Comparison of ENCODE assay signal across 9 mouse cellular contexts in the genomic region with DNA sequence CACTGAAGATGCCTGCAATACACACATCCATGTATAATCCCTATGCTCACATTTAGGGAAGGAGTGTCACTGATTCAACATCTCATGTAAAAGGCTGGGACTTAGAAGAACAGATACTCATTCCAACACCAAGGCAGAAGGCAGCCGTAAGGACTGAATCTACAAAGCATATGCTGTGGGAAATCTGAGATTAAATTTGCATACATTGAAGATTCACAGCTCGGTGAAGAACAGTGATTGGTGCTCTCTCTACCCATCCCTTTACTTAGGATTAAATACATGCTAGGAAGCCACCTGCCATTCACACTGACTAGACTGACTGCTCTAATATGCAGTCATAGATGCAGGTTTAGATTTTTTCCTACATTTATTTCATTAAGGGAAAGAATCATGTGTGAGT.
"Had no signal": no experiment of that assay in that cellular context is flagged by ENCODE, and none has a peak within 500 bp of the region (broad histone marks: within the 10 kb centered on the region; RNA-seq: fewer than 3 reads in every experiment).

No protein-coding gene starts in this region.

- H3K4me3 ChIP-seq: limb, embryonic 12.5 days; midbrain, embryonic 13.5 days; stomach, embryonic 15.5 days had no signal

- H3K4me2 ChIP-seq: limb, embryonic 12.5 days; midbrain, embryonic 13.5 days; stomach, embryonic 15.5 days had no signal

- H3K9ac ChIP-seq: limb, embryonic 12.5 days; liver, embryonic 14.5 days; midbrain, embryonic 13.5 days; stomach, embryonic 15.5 days had no signal

- DNase-seq: kidney, adult 8-10 months; kidney, postnatal 25 days; lung, adult 18-20 months; right cerebral cortex, postnatal 14 days; thymus, postnatal 36 days had no signal

- H3K9me3 ChIP-seq: limb, embryonic 12.5 days; midbrain, embryonic 13.5 days; stomach, embryonic 15.5 days had no signal

- H3K36me3 ChIP-seq: limb, embryonic 12.5 days; midbrain, embryonic 13.5 days; stomach, embryonic 15.5 days had no signal

- H3K27me3 ChIP-seq: limb, embryonic 12.5 days; midbrain, embryonic 13.5 days; stomach, embryonic 15.5 days had no signal

- H3K4me1 ChIP-seq: limb, embryonic 12.5 days; midbrain, embryonic 13.5 days; stomach, embryonic 15.5 days had no signal

- H3K27ac ChIP-seq: limb, embryonic 12.5 days; liver, embryonic 14.5 days; midbrain, embryonic 13.5 days; stomach, embryonic 15.5 days had no signal

- ATAC-seq: midbrain, embryonic 13.5 days had no signal
